Mouse (Mus musculus) E14TG2a.4 (cell line): ENCODE data around the gene Ube2j1.
A peak's percentile ranks its signal among the peaks of the same experiment; 100 is the strongest.

Experiments used
- H3K27me3 ChIP-seq: 2 replicates; pipeline ENCODE4 v1.6.1; 2014; ENCODE audit warnings: low read length, control low read depth; ENCODE audit not compliant: insufficient read depth
- H3K36me3 ChIP-seq: 2 replicates; pipeline ENCODE4 v1.6.1; 2014; ENCODE audit warnings: low read length, control low read depth; ENCODE audit not compliant: insufficient read depth
- H3K4me1 ChIP-seq: replicated peaks from 2 replicates; pipeline ENCODE4 v1.6.1; 2014; ENCODE audit warnings: low read depth, low read length, control low read depth
- H3K4me3 ChIP-seq: replicated peaks from 2 replicates; pipeline ENCODE4 v1.5.1; 2014; ENCODE audit warnings: mild to moderate bottlenecking, low read length
- H3K9me3 ChIP-seq: 2 replicates; pipeline ENCODE4 v1.6.1; 2014; ENCODE audit warnings: low read length, control low read depth
- CTCF ChIP-seq: conservative IDR thresholded peaks from 2 replicates; pipeline ENCODE4 v1.5.1; 2014; ENCODE audit warnings: low read length
- NANOG ChIP-seq: IDR thresholded peaks from 2 replicates; pipeline ENCODE4 v1.6.1; 2014; ENCODE audit warnings: borderline replicate concordance, low read length, mixed read lengths
- POU5F1 ChIP-seq: IDR thresholded peaks from 2 replicates; pipeline ENCODE4 v1.6.1; 2014; ENCODE audit warnings: low read length, borderline replicate concordance

Gene Ube2j1

DNA sequence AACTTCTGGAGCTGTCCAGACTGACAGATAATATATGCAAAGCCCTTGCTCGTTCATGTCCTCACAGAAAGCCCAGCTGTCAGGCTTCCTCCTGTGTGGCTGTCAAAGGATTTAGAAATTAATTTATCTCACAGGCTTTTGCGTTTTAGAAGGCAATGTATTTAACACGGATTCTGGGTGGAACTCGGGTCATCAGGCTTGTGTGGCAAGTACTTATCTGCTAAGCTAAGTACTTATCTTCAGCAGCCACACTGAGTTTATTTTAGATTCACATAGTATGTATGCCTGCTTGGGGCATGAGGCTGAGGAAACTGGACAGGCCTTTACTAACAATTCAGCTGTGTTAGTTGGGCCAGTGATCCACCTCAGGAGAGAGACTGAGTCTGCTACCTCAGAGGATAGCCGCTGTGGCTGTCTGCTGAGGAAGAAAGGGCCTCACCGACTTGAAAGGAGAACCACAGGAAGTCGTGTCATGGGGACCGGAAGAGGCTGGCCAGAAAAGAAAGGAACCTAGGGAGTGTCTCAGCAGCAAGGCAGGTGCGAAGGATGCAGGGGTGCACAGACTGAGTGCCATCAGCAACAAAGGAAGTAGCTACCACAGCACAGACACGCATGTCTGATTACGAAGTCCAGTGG, 41.4 kb downstream of the Ube2j1 start:
- peaks cover 15% of the 10 kb centered on the region for H3K4me1 ChIP-seq
- H3K9me3 ChIP-seq, result no peaks in the 10 kb centered on the region
- peaks cover 3% of the 10 kb centered on the region for H3K27me3 ChIP-seq
- no peak overlapping the region for H3K4me3 ChIP-seq
- no peaks in the 10 kb centered on the region for H3K36me3 ChIP-seq
- TF ChIP-seq CTCF (no peak), NANOG (no peak), POU5F1 (no peak)

DNA sequence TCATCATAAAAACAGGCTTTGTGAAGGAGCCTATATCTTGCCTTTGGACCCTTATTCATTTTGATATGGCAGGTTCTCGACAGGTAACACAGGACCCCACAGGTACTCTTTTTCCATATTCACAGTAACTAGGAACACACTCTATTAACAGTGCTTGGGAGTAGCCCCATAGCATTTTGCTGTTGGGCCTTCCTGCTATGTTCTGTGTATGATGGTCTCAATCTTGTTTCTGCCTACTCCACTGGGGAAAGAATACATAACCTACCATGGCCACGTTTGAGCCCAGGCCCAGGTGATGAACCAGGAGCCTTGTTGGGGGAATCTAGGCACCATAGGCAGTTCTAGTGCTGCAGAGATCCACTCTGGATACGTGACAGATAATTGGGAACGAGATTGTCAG, 43.2 kb downstream of the Ube2j1 start:
- Histone ChIP-seq H3K27me3 (peaks cover 17% of the 10 kb centered on the region), H3K9me3 (peaks cover 6% of the 10 kb centered on the region), H3K36me3 (no peaks in the 10 kb centered on the region), H3K4me1 (peaks cover 18% of the 10 kb centered on the region), H3K4me3 (no peak overlapping the region)
- TF ChIP-seq POU5F1 (no peak), CTCF (no peak), NANOG (no peak)

DNA sequence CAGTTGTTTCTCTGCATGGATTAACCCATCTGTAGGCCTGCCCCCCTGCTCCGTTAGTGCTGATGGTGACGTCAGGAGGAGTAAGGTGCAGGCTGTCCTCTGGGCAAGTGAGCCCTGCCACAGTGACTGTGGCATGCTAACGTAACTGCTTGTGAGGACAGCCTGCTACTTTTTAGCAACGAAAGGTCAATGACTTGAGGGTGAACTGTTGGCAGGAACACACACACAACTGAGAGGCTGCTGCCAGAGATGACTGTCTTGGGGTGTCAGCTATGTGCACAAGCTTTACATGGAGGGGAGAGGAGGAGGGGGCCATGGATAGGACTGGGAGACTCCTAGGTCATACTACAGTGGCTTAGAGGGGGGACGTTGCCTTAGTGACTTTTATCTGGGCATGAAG, 43.6 kb downstream of the Ube2j1 start:
- Histone ChIP-seq H3K36me3 (no peaks in the 10 kb centered on the region), H3K27me3 (peaks cover 17% of the 10 kb centered on the region), H3K4me1 (peaks cover 18% of the 10 kb centered on the region), H3K9me3 (peaks cover 6% of the 10 kb centered on the region), H3K4me3 (no peak overlapping the region)
- TF ChIP-seq NANOG (no peak), POU5F1 (no peak), CTCF (no peak)

DNA sequence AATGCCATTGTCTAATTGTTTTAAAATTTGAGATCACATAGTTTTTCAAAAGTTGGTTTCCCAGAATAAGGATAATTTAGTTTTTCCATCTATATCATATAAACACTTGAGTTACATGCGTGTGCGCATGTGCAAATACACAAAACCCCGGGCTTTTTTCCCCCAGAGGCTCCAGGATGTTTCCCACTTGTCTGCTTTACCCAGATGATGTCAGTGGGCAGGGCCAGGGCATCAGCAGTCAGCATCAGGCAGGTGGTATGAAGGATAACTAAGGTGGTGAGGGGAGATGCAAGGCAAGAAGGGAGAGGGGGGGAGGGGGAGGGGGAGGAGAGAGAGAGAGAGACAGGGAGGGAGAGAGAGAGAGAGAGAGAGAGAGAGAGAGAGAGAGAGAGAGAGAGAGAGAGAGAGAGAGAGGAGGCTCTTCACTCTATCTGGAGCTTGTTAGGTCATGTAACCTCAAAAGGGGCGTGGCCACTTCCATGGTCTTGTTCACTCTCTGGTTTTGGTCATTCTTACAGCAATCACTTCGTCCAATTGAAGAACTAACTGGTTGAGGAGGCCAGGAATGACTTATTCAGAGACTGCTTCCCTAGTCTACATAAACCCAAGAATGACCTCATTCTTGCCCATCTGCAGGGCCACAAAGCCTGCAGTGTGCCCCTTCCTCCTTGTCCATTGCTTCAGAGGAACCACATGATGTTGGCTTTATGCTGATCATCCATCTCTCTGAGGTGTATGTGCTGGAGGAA, 44.7 kb downstream of the Ube2j1 start:
- no peaks in the 10 kb centered on the region for H3K36me3 ChIP-seq
- H3K4me3 ChIP-seq, result no peak overlapping the region
- H3K27me3 ChIP-seq, result peaks cover 17% of the 10 kb centered on the region
- H3K4me1 ChIP-seq, result peaks cover 18% of the 10 kb centered on the region
- H3K9me3 ChIP-seq, result peaks cover 8% of the 10 kb centered on the region
- TF ChIP-seq CTCF (no peak), POU5F1 (no peak), NANOG (no peak)

GRCm38 (mm10) chr4:33077161-33077560, 45.9 kb downstream of the Ube2j1 start:
- TF ChIP-seq CTCF (no peak), POU5F1 (no peak), NANOG (no peak)
- Histone ChIP-seq H3K4me3 (peak overlapping the region; percentile 29; the same call in 1 of the 2 replicates), H3K36me3 (no peaks in the 10 kb centered on the region), H3K4me1 (peaks cover 18% of the 10 kb centered on the region), H3K9me3 (peaks cover 8% of the 10 kb centered on the region), H3K27me3 (peaks cover 19% of the 10 kb centered on the region)

GRCm38 (mm10) chr4:33077724-33078123, 46.5 kb downstream of the Ube2j1 start:
- H3K4me1 ChIP-seq, result peaks cover 16% of the 10 kb centered on the region
- peaks cover 8% of the 10 kb centered on the region for H3K9me3 ChIP-seq
- H3K4me3 ChIP-seq, result peak overlapping the region; percentile 29; the same call in 1 of the 2 replicates
- H3K36me3 ChIP-seq, result no peaks in the 10 kb centered on the region
- H3K27me3 ChIP-seq, result peaks cover 23% of the 10 kb centered on the region
- no peak for TF ChIP-seq POU5F1
- TF ChIP-seq CTCF, result no peak
- TF ChIP-seq NANOG, result no peak

GRCm38 (mm10) chr4:33078492-33078891, 47.3 kb downstream of the Ube2j1 start:
- Histone ChIP-seq H3K27me3 (peaks cover 24% of the 10 kb centered on the region), H3K36me3 (no peaks in the 10 kb centered on the region), H3K4me3 (no peak overlapping the region), H3K4me1 (peaks cover 12% of the 10 kb centered on the region), H3K9me3 (peaks cover 8% of the 10 kb centered on the region)
- TF ChIP-seq CTCF (no peak), POU5F1 (no peak), NANOG (no peak)

- TF ChIP-seq POU5F1, result no peak
- TF ChIP-seq CTCF, result no peak
- TF ChIP-seq NANOG, result no peak
- Histone ChIP-seq H3K27me3 (no peaks in the 10 kb centered on the region), H3K36me3 (no peaks in the 10 kb centered on the region)
These were observed 68.0 kb downstream of the Ube2j1 start for GRCm38 (mm10) chr4:33099118-33099694.

More at GRCm38 (mm10) chr4:33099118-33099694, 68.0 kb downstream of the Ube2j1 start:
- Histone ChIP-seq H3K4me3 (no peak overlapping the region), H3K4me1 (no peaks in the 10 kb centered on the region), H3K9me3 (peaks cover 9% of the 10 kb centered on the region)
